Mouse (Mus musculus): ENCODE results near the gene Nlrp6. TPM values are rescaled to one million over a fixed set of nuclear protein-coding genes. Genes with fewer than 3 reads are reported as not detected.
"Not testable (repeated sequence)": the region's sequence is repeated elsewhere in the genome, so short reads cannot be mapped to it uniquely, and the experiment has no call there.

Gene Nlrp6
- polyA plus RNA-seq, 1 experiment from 2014 or later: 0.25 TPM

DNA sequence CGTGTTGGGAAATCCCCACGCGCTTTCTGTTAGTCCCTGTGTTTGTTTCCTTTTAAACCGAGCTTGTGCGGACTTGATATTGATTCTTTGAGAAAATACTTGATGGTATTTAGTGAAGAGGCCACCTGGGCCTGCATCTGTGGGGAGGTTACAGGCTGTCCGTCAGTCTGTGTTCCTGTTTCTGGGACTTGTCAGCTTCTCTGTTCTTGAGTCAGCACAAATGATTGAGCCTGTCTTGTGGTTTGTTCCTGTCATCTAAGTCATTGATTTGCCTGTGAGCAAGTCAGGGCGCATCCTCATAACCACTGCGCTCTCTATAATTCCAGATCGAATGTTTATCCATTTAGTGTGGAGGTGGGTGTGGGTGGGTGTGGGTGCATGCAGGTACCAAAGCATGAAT is 56.0 kb downstream of the Nlrp6 start:
- not testable (repeated sequence) for H3K4me3 ChIP-seq (replicated peaks); H3K9me3 ChIP-seq (replicated peaks); H3K4me2 ChIP-seq (replicated peaks); H3K36me3 ChIP-seq; ATAC-seq (ENCODE audit: insufficient number of reproducible peaks, low FRiP score, low TSS enrichment, low read depth); H3K27me3 ChIP-seq; H3K9ac ChIP-seq; H3K27ac ChIP-seq (replicated peaks)
- peaks cover 26% of the 10 kb centered on the region for H3K4me1 ChIP-seq
- WGBS: 78% methylated on average over 9 of the region's 9 CpGs

Other genes starting within 250 kb of the Nlrp6 start
- gene Olfr45, start 239.0 kb upstream of the Nlrp6 start, polyA plus RNA-seq (2015; fragmentation: Nextera tagmentation; extraction: Ambion mirVana): not detected in 2 replicates
- gene Olfr541, start 223.6 kb upstream of the Nlrp6 start, polyA plus RNA-seq (2015; fragmentation: Nextera tagmentation; extraction: Ambion mirVana): not detected in 2 replicates
- gene Cyp2e1, start 157.2 kb upstream of the Nlrp6 start, polyA plus RNA-seq (2015; fragmentation: Nextera tagmentation; extraction: Ambion mirVana): not detected in 2 replicates
- gene Syce1, start 133.1 kb upstream of the Nlrp6 start, polyA plus RNA-seq (2015; fragmentation: Nextera tagmentation; extraction: Ambion mirVana): 0.19 TPM in 1 of 2 replicates, not detected in the other
- gene Zfp941, start 98.7 kb upstream of the Nlrp6 start, polyA plus RNA-seq (2015; fragmentation: Nextera tagmentation; extraction: Ambion mirVana): 0.56 and 0.87 TPM in 2 replicates
- 38.8 and 42.6 TPM in 2 replicates for gene Urah, start 85.9 kb upstream of the Nlrp6 start, polyA plus RNA-seq (2015; fragmentation: Nextera tagmentation; extraction: Ambion mirVana)
- gene Scgb1c1, start 75.4 kb upstream of the Nlrp6 start, polyA plus RNA-seq (2015; fragmentation: Nextera tagmentation; extraction: Ambion mirVana): 2.3 and 8.5 TPM in 2 replicates
- gene Odf3, start 73.1 kb upstream of the Nlrp6 start, polyA plus RNA-seq (2015; fragmentation: Nextera tagmentation; extraction: Ambion mirVana): 0.20 and 0.48 TPM in 2 replicates
- gene Gm45785, start 64.6 kb upstream of the Nlrp6 start, polyA plus RNA-seq (2015; fragmentation: Nextera tagmentation; extraction: Ambion mirVana): not detected in 2 replicates
- gene Ric8a, start 63.9 kb upstream of the Nlrp6 start, polyA plus RNA-seq (2015; fragmentation: Nextera tagmentation; extraction: Ambion mirVana): 78.8 and 86.1 TPM in 2 replicates
- 64.2 and 67.5 TPM in 2 replicates for gene Bet1l, start 63.3 kb upstream of the Nlrp6 start, polyA plus RNA-seq (2015; fragmentation: Nextera tagmentation; extraction: Ambion mirVana)
- gene Psmd13, start 38.9 kb upstream of the Nlrp6 start, polyA plus RNA-seq (2015; fragmentation: Nextera tagmentation; extraction: Ambion mirVana): 206 and 209 TPM in 2 replicates
- gene Sirt3, start 38.6 kb upstream of the Nlrp6 start, polyA plus RNA-seq (2015; fragmentation: Nextera tagmentation; extraction: Ambion mirVana): 25.1 and 27.4 TPM in 2 replicates
- 23.3 and 34.9 TPM in 2 replicates for gene Cox8b, start 20.5 kb upstream of the Nlrp6 start, polyA plus RNA-seq (2015; fragmentation: Nextera tagmentation; extraction: Ambion mirVana)
- 26.3 and 29.0 TPM in 2 replicates for gene Pgghg, start 20.5 kb downstream of the Nlrp6 start, polyA plus RNA-seq (2015; fragmentation: Nextera tagmentation; extraction: Ambion mirVana)
- gene Ifitm5, start 29.4 kb downstream of the Nlrp6 start, polyA plus RNA-seq (2015; fragmentation: Nextera tagmentation; extraction: Ambion mirVana): 110 and 112 TPM in 2 replicates
- gene Gm45717, start 35.0 kb downstream of the Nlrp6 start, polyA plus RNA-seq (2015; fragmentation: Nextera tagmentation; extraction: Ambion mirVana): 0.96 TPM in 1 of 2 replicates, not detected in the other
- gene Ifitm2, start 35.1 kb downstream of the Nlrp6 start, polyA plus RNA-seq (2015; fragmentation: Nextera tagmentation; extraction: Ambion mirVana): 1,542 and 1,589 TPM in 2 replicates
- 126 and 137 TPM in 2 replicates for gene Ifitm1, start 46.3 kb downstream of the Nlrp6 start, polyA plus RNA-seq (2015; fragmentation: Nextera tagmentation; extraction: Ambion mirVana)
- gene Ifitm3, start 89.9 kb downstream of the Nlrp6 start, polyA plus RNA-seq (2015; fragmentation: Nextera tagmentation; extraction: Ambion mirVana): 197 and 204 TPM in 2 replicates
- 2.7 and 2.8 TPM in 2 replicates for gene Ifitm6, start 97.0 kb downstream of the Nlrp6 start, polyA plus RNA-seq (2015; fragmentation: Nextera tagmentation; extraction: Ambion mirVana)
- gene Gm17387, start 108.2 kb downstream of the Nlrp6 start, polyA plus RNA-seq (2015; fragmentation: Nextera tagmentation; extraction: Ambion mirVana): not detected in 2 replicates
- 12.0 and 15.1 TPM in 2 replicates for gene B4galnt4, start 140.2 kb downstream of the Nlrp6 start, polyA plus RNA-seq (2015; fragmentation: Nextera tagmentation; extraction: Ambion mirVana)
- 115 and 118 TPM in 2 replicates for gene Pkp3, start 157.3 kb downstream of the Nlrp6 start, polyA plus RNA-seq (2015; fragmentation: Nextera tagmentation; extraction: Ambion mirVana)
- gene Sigirr, start 179.7 kb downstream of the Nlrp6 start, polyA plus RNA-seq (2015; fragmentation: Nextera tagmentation; extraction: Ambion mirVana): 6.1 and 6.8 TPM in 2 replicates
- gene Ano9, start 196.9 kb downstream of the Nlrp6 start, polyA plus RNA-seq (2015; fragmentation: Nextera tagmentation; extraction: Ambion mirVana): 18.2 and 20.7 TPM in 2 replicates
- 68.4 and 69.7 TPM in 2 replicates for gene Ptdss2, start 201.5 kb downstream of the Nlrp6 start, polyA plus RNA-seq (2015; fragmentation: Nextera tagmentation; extraction: Ambion mirVana)